Mouse (Mus musculus) midbrain, postnatal 0 days (tissue): Measurements from ENCODE around the gene Ak5. TPM values are rescaled to one million over a fixed set of nuclear protein-coding genes. Genes with fewer than 3 reads are reported as not detected.
A peak's percentile ranks its signal among the peaks of the same experiment; 100 is the strongest.

Experiments used
- ATAC-seq: fragments of 200-750 bp; cut with Nextera tagmentation; 2 replicates; pipeline ENCODE4 v1.8.0; 2017; ENCODE audit warnings: moderate number of reproducible peaks, mild to moderate bottlenecking, moderate TSS enrichment, moderate library complexity; ENCODE audit not compliant: low FRiP score
- DNase-seq: peaks from one replicate; pipeline ENCODE4 v3.0.0-alpha.2; 2015; ENCODE audit warnings: low spot score
- H3K27ac ChIP-seq: fragments of 300-500 bp; sonication (generic); 2 replicates; pipeline ENCODE4 v1.5.1; 2014; ENCODE audit warnings: low read depth, mild to moderate bottlenecking, low read length, mixed read lengths
- H3K27me3 ChIP-seq: fragments of 300-500 bp; sonication (generic); 2 replicates; pipeline ENCODE4 v1.6.1; 2014; ENCODE audit warnings: low read length, control low read depth, mixed read lengths; ENCODE audit not compliant: insufficient read depth
- H3K36me3 ChIP-seq: fragments of 300-500 bp; sonication (generic); 2 replicates; pipeline ENCODE4 v1.6.1; 2014; ENCODE audit warnings: low read length, control low read depth, mixed read lengths; ENCODE audit not compliant: insufficient read depth
- H3K4me1 ChIP-seq: fragments of 300-500 bp; sonication (generic); 2 replicates; pipeline ENCODE4 v1.6.1; 2014; ENCODE audit warnings: mild to moderate bottlenecking, control low read depth, antibody characterized with exemption, low read length, mixed read lengths; ENCODE audit not compliant: insufficient read depth
- H3K4me2 ChIP-seq: fragments of 300-500 bp; sonication (generic); 2 replicates; pipeline ENCODE4 v1.6.1; 2014; ENCODE audit warnings: low read depth, mild to moderate bottlenecking, low read length, mixed read lengths; ENCODE audit not compliant: poor library complexity, severe bottlenecking
- H3K4me3 ChIP-seq: fragments of 300-500 bp; sonication (generic); 2 replicates; pipeline ENCODE4 v1.5.1; 2014; ENCODE audit warnings: low read depth, mild to moderate bottlenecking, low read length, moderate library complexity
- H3K9ac ChIP-seq: fragments of 300-500 bp; sonication (generic); replicated peaks from 2 replicates; pipeline ENCODE4 v1.6.1; 2014; ENCODE audit warnings: mild to moderate bottlenecking, low read length, moderate library complexity, mixed read lengths; ENCODE audit not compliant: poor library complexity, severe bottlenecking
- H3K9me3 ChIP-seq: fragments of 300-500 bp; sonication (generic); 2 replicates; pipeline ENCODE4 v1.6.1; 2016; ENCODE audit warnings: low read length, control low read depth
- CTCF ChIP-seq: IDR thresholded peaks from 2 replicates; pipeline ENCODE4 v1.5.1; 2016; ENCODE audit warnings: antibody characterized with exemption, mild to moderate bottlenecking
- WGBS: fragments of 180-500 bp; shearing (Covaris S2); extraction: QIAGEN DNeasy Blood & Tissue Kit; methylation state at CpG from one replicate; pipeline ENCODE4 v1.1.7; 2014; 5-methylcytosine and 5-hydroxymethylcytosine counted together
- polyA plus RNA-seq: library from polyadenylated mRNA; unstranded; fragments of >200 nt; fragmentation: Nextera tagmentation; extraction: Ambion mirVana; gene quantifications from 2 replicates; pipeline ENCODE4 v1.2.1, GENCODE M21; 2015
- total RNA-seq: library from RNA; depleted of rRNA; stranded (reverse); fragments of >200 nt; gene quantifications from 2 replicates; pipeline ENCODE4 v1.2.3, GENCODE M21; 2014

The Ak5 gene
- total and polyA plus RNA-seq, 2 experiments from 2014 or later: 14.0 to 22.3 TPM

DNA sequence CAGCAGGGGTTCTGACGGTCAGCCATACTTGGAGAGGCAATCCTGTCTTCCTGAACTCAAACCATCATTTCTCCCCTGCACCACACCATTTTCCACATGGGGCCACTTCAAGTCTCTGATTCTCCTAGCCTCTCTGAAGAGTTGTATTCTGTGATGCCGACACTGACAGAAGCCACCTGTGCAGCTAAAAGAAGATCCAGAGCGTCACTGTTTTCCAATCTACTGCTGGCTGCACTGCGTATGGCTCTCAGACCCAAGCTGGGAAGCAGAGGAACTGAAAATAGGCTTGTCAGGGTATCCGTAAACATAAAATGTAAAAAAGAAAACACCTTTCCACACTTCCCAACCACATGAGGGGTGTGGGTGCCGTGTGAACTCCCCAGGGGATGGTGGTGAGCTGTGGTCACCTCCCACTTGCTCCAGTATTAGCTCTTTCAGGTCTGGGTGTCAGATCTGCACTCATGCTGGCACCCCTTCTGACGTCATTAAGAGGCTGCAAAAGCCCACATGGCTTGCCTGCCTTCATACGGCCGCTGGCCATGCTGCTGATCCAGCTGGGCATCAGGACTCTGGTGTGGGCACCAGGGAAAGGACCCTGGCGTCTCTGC is 88.1 kb downstream of the Ak5 start:
- DNase-seq (no peak), ATAC-seq (no peak)
- Histone ChIP-seq H3K27me3 (no peaks in the 10 kb centered on the region), H3K4me3 (no peak overlapping the region), H3K9ac (no peak overlapping the region), H3K27ac (no peak overlapping the region), H3K4me2 (no peak overlapping the region), H3K36me3 (no peaks in the 10 kb centered on the region), H3K9me3 (no peaks in the 10 kb centered on the region), H3K4me1 (peaks cover 6% of the 10 kb centered on the region; the same call in 1 of the 2 replicates)
- TF ChIP-seq CTCF: no peak
- WGBS: 80% methylated on average over 10 of the region's 10 CpGs

DNA sequence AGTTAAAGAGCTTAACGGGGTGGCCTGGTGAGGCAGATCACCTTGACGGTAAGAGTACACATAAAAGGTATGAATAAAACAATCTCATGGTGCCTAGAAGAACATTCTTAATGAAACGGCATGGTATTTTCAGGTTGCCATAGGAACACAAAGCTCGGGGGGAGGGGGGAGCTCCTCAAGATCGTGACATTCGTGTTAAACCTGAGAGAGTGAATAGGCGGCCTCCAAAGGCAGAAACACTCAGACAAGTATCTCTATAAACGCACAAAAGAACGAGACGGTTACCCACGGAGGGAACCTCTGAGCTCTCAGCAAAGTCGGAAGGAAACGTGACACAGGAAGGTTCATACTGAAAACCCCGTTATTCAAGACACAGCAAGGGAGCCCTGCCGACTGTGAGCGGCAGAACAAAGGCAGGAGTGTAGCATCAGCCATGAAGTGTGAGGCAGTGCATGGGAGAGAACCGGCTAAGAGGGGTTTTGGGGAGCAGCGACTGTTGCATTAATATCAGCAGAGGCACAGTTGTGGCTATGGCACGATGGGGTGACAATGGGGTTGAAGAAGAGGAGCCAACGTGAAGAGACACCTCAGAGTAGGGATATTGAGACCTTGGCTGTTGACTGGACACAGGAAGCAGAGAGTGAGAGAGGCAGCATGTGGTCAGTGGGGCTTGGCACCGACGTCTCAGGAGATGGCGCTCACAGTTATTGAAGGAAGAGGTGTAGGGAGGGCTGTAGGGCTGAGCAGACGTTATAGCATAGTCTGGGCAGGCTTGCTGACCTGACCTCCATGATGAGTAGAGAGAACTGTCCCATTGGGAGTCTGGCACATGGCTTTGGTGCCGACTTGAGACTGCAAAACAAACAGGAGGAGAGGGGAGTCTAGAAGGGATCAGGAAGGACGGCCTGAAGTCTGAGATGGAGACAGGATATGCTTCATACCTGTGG is 89.6 kb downstream of the Ak5 start:
- no peak for TF ChIP-seq CTCF
- Histone ChIP-seq H3K27ac (peak overlapping the region; percentile 72), H3K27me3 (no peaks in the 10 kb centered on the region), H3K9ac (no peak overlapping the region; the same call in 1 of the 2 replicates), H3K4me2 (peak overlapping the region; percentile 22; the same call in 1 of the 2 replicates), H3K36me3 (no peaks in the 10 kb centered on the region), H3K4me3 (no peak overlapping the region), H3K4me1 (peaks cover 6% of the 10 kb centered on the region; the same call in 1 of the 2 replicates), H3K9me3 (no peaks in the 10 kb centered on the region)
- DNase-seq (peak; percentile 58), ATAC-seq (peak; percentile 82)
- WGBS: 35% methylated on average over 26 of the region's 26 CpGs

DNA sequence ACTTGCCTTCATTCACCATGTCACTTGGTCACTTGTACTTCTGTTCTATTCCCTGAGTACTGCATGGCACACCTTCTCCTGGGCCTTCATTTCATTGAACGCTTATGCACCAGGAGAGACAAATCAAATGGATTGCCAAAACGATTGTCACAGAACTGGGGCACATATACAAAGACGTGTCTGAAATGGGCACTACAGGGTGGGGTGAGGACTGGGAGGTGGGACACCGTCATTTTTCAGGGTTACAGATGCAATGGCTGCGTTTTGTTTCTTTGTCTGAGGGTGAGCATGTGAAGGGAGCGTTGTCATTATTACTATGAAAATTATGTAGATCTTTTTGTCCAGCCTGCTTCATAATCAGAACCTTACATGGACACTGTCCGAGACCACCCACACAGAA is 90.4 kb downstream of the Ak5 start:
- Histone ChIP-seq H3K4me1 (peaks cover 6% of the 10 kb centered on the region; the same call in 1 of the 2 replicates), H3K9me3 (no peaks in the 10 kb centered on the region), H3K4me3 (no peak overlapping the region), H3K27me3 (no peaks in the 10 kb centered on the region), H3K36me3 (no peaks in the 10 kb centered on the region), H3K27ac (peak overlapping the region; percentile 72), H3K4me2 (no peak overlapping the region), H3K9ac (0 out of 2 replicates have a peak overlapping the region, but pooled peaks have one; percentile 33)
- TF ChIP-seq CTCF: no peak
- 67% methylated on average over 7 of the region's 7 CpGs for WGBS
- no peak for DNase-seq
- ATAC-seq: peak; percentile 47; the same call in 1 of the 2 replicates

DNA sequence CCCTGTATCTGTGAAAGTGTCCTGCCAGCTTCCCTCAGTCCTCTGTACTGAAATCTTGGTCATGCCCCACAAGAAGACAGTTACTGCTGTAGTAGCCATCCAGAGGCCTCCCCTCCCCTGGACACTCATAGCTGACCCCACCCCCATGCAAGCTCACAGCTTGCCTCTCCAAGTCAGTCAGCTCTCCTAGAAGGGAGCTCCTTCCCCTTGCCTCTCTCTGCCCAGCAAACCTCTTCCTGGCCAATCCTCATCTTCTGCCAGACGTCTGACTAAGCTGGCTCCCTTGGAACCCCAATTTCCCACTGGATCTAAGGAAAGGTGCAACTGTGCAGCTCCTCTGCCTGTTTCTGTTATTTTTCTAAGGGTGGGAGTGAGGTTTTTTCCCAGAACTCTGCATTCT is 90.9 kb downstream of the Ak5 start:
- Histone ChIP-seq H3K36me3 (no peaks in the 10 kb centered on the region), H3K4me1 (peaks cover 6% of the 10 kb centered on the region; the same call in 1 of the 2 replicates), H3K4me2 (no peak overlapping the region), H3K27me3 (no peaks in the 10 kb centered on the region), H3K9me3 (no peaks in the 10 kb centered on the region), H3K4me3 (no peak overlapping the region), H3K27ac (peak overlapping the region; percentile 72), H3K9ac (0 out of 2 replicates have a peak overlapping the region, but pooled peaks have one; percentile 33)
- DNase-seq (no peak), ATAC-seq (no peak)
- WGBS: 60% methylated on average over 1 of the region's 1 CpGs
- no peak for TF ChIP-seq CTCF

DNA sequence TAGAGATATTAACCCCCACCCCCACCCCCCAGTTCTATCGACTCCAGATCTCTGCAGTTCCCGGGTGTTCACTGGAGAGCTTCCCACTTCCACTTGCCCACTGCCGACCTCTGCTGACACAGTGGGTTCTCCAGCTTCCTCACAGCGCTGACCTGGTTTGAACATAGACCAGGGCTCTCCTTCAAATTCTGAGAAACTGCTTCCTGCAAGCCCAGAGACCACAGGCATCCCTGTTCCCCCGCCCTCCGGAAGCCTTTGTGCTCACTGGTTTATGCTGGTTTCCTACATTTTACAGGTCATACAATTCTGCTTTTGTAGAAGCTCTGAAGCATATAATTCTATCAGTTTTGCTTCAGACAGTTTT is 98.9 kb downstream of the Ak5 start:
- 75% methylated on average over 6 of the region's 6 CpGs for WGBS
- no peak overlapping the region for H3K4me2 ChIP-seq
- no peak overlapping the region for H3K4me3 ChIP-seq
- TF ChIP-seq CTCF: no peak
- no peaks in the 10 kb centered on the region for H3K36me3 ChIP-seq
- no peak for ATAC-seq
- no peaks in the 10 kb centered on the region for H3K9me3 ChIP-seq
- no peak for DNase-seq
- no peak overlapping the region for H3K27ac ChIP-seq
- no peaks in the 10 kb centered on the region for H3K27me3 ChIP-seq
- H3K4me1 ChIP-seq: no peaks in the 10 kb centered on the region
- no peak overlapping the region for H3K9ac ChIP-seq
